Mouse (Mus musculus) gonadal fat pad, adult 2 months (tissue): ENCODE measurements around the gene Ptpro. TPM values are rescaled to one million over a fixed set of nuclear protein-coding genes. Genes with fewer than 3 reads are reported as not detected.

Experiments
- DNase-seq: peaks from one replicate; pipeline ENCODE4 v3.0.0-alpha.2; 2012; ENCODE audit warnings: low read depth
- polyA plus RNA-seq: library from polyadenylated mRNA; depleted of rRNA; stranded (reverse); fragments of >200 nt; gene quantifications from 2 replicates; pipeline ENCODE4 v1.2.3, GENCODE M21; 2012; rRNA removed

The Ptpro gene
- polyA plus RNA-seq = 16.9 and 20.0 TPM in 2 replicates

GRCm38 (mm10) chr6:137252194-137252886 lies at the start of gene Ptpro:
Ptpro (plus strand) TSS chr6:137252319.
- DNase-seq = no peak

GRCm38 (mm10) chr6:137202661-137203060 lies 49.5 kb upstream of the Ptpro start:
- no peak for DNase-seq

- DNase-seq = no peak
These were observed 46.3 kb upstream of the Ptpro start for GRCm38 (mm10) chr6:137205662-137206400.

- no peak for DNase-seq
These were observed 45.0 kb upstream of the Ptpro start for GRCm38 (mm10) chr6:137207126-137207525.

- no peak for DNase-seq
These were observed 42.1 kb upstream of the Ptpro start for GRCm38 (mm10) chr6:137209992-137210391.

- DNase-seq = no peak
These were observed 41.1 kb upstream of the Ptpro start for GRCm38 (mm10) chr6:137210991-137211390.

- no peak for DNase-seq
These were observed 40.7 kb upstream of the Ptpro start for GRCm38 (mm10) chr6:137211441-137211840.

GRCm38 (mm10) chr6:137217841-137218463 lies 34.2 kb upstream of the Ptpro start:
- no peak for DNase-seq

- no peak for DNase-seq
These were observed 746 bp downstream of the Ptpro start for GRCm38 (mm10) chr6:137252887-137253242.

- DNase-seq = no peak
These were observed 1.3 kb downstream of the Ptpro start for GRCm38 (mm10) chr6:137253415-137253814.

- DNase-seq = no peak
These were observed 8.9 kb downstream of the Ptpro start for GRCm38 (mm10) chr6:137261033-137261432.

GRCm38 (mm10) chr6:137262087-137262486 lies 10.0 kb downstream of the Ptpro start:
- DNase-seq = no peak

GRCm38 (mm10) chr6:137268019-137268418 lies 15.9 kb downstream of the Ptpro start:
- no peak for DNase-seq

GRCm38 (mm10) chr6:137268592-137268991 lies 16.5 kb downstream of the Ptpro start:
- DNase-seq = no peak

- no peak for DNase-seq
These were observed 20.4 kb downstream of the Ptpro start for GRCm38 (mm10) chr6:137272513-137272912.

- no peak for DNase-seq
These were observed 25.5 kb downstream of the Ptpro start for GRCm38 (mm10) chr6:137277587-137277994.

- no peak for DNase-seq
These were observed 27.5 kb downstream of the Ptpro start for GRCm38 (mm10) chr6:137279576-137279975.

- DNase-seq = no peak
These were observed 29.5 kb downstream of the Ptpro start for GRCm38 (mm10) chr6:137281541-137282049.

- DNase-seq = no peak
These were observed 29.9 kb downstream of the Ptpro start for GRCm38 (mm10) chr6:137282050-137282449.

GRCm38 (mm10) chr6:137286376-137286775 lies 34.3 kb downstream of the Ptpro start:
- no peak for DNase-seq

- DNase-seq = no peak
These were observed 35.7 kb downstream of the Ptpro start for GRCm38 (mm10) chr6:137287788-137288187.

- DNase-seq = no peak
These were observed 36.1 kb downstream of the Ptpro start for GRCm38 (mm10) chr6:137288264-137288663.

- DNase-seq = no peak
These were observed 40.3 kb downstream of the Ptpro start for GRCm38 (mm10) chr6:137292421-137292820.
